Mouse (Mus musculus) hindbrain, embryonic 16.5 days (tissue): Measurements from ENCODE around the gene Kif1b. TPM values are rescaled to one million over a fixed set of nuclear protein-coding genes. Genes with fewer than 3 reads are reported as not detected.

ENCODE experiments used
- ATAC-seq: fragments of 200-750 bp; cut with Nextera tagmentation; 2 replicates; pipeline ENCODE4 v1.8.0; 2017; ENCODE audit warnings: moderate TSS enrichment, moderate library complexity
- H3K27ac ChIP-seq: fragments of 300-500 bp; sonication (generic); 2 replicates; pipeline ENCODE4 v1.5.1; 2014; ENCODE audit warnings: low read depth, mild to moderate bottlenecking, control low read depth, low read length, moderate library complexity
- H3K27me3 ChIP-seq: fragments of 300-500 bp; sonication (generic); replicated peaks from 2 replicates; pipeline ENCODE4 v1.6.1; 2014; ENCODE audit warnings: low read length; ENCODE audit not compliant: control insufficient read depth, insufficient read depth
- H3K36me3 ChIP-seq: fragments of 300-500 bp; sonication (generic); 2 replicates; pipeline ENCODE4 v1.6.1; 2014; ENCODE audit warnings: mild to moderate bottlenecking, low read length, moderate library complexity, mixed read lengths; ENCODE audit not compliant: control insufficient read depth, insufficient read depth
- H3K4me1 ChIP-seq: fragments of 300-500 bp; sonication (generic); 2 replicates; pipeline ENCODE4 v1.6.1; 2014; ENCODE audit warnings: low read depth, low read length; ENCODE audit not compliant: control insufficient read depth, insufficient read depth
- H3K4me2 ChIP-seq: fragments of 300-500 bp; sonication (generic); 2 replicates; pipeline ENCODE4 v1.6.1; 2014; ENCODE audit warnings: mild to moderate bottlenecking, low read length, control low read depth, moderate library complexity
- H3K4me3 ChIP-seq: fragments of 300-500 bp; sonication (generic); 2 replicates; pipeline ENCODE4 v1.5.1; 2014; ENCODE audit warnings: mild to moderate bottlenecking, low read length, control low read depth, moderate library complexity
- H3K9ac ChIP-seq: fragments of 300-500 bp; sonication (generic); 2 replicates; pipeline ENCODE4 v1.6.1; 2014; ENCODE audit warnings: low read depth, mild to moderate bottlenecking, control low read depth, low read length, moderate library complexity
- H3K9me3 ChIP-seq: fragments of 300-500 bp; sonication (generic); 2 replicates; pipeline ENCODE4 v1.6.1; 2014; ENCODE audit warnings: mild to moderate bottlenecking, low read length, moderate library complexity; ENCODE audit not compliant: control insufficient read depth
- WGBS: fragments of 180-500 bp; shearing (Covaris S2); extraction: QIAGEN DNeasy Blood & Tissue Kit; methylation state at CpG from one replicate; pipeline ENCODE4 v1.1.7; 2014; 5-methylcytosine and 5-hydroxymethylcytosine counted together
- polyA plus RNA-seq: library from polyadenylated mRNA; unstranded; fragments of >200 nt; fragmentation: Nextera tagmentation; extraction: Ambion mirVana; gene quantifications from 2 replicates; pipeline ENCODE4 v1.2.1, GENCODE M21; 2015

The Kif1b gene
- polyA plus RNA-seq, 1 experiment from 2014 or later = 119 TPM

GRCm38 (mm10) chr4:149305761-149306711 is 1.5 kb downstream of the Kif1b start:
- WGBS = 24% methylated on average over 14 of the region's 14 CpGs
- no peaks in the 10 kb centered on the region for H3K27me3 ChIP-seq
- no peak for ATAC-seq

GRCm38 (mm10) chr4:149304466-149304865 is 3.0 kb downstream of the Kif1b start:
- no peak for ATAC-seq
- 64% methylated on average over 1 of the region's 1 CpGs for WGBS
- Histone ChIP-seq H3K9ac (no peak overlapping the region), H3K27me3 (no peaks in the 10 kb centered on the region), H3K27ac (no peak overlapping the region), H3K36me3 (no peaks in the 10 kb centered on the region), H3K4me2 (peak overlapping the region; percentile 36), H3K4me3 (0 out of 2 replicates have a peak overlapping the region, but pooled peaks have one; percentile 2), H3K4me1 (peaks cover 54% of the 10 kb centered on the region), H3K9me3 (no peaks in the 10 kb centered on the region)

More at GRCm38 (mm10) chr4:149305761-149306711, 1.5 kb downstream of the Kif1b start:
- Histone ChIP-seq H3K9me3 (no peaks in the 10 kb centered on the region), H3K4me3 (peak overlapping the region; percentile 72), H3K27ac (peak overlapping the region; percentile 99), H3K9ac (peak overlapping the region; percentile 89), H3K4me2 (peak overlapping the region; percentile 81), H3K4me1 (peaks cover 50% of the 10 kb centered on the region), H3K36me3 (no peaks in the 10 kb centered on the region)

DNA sequence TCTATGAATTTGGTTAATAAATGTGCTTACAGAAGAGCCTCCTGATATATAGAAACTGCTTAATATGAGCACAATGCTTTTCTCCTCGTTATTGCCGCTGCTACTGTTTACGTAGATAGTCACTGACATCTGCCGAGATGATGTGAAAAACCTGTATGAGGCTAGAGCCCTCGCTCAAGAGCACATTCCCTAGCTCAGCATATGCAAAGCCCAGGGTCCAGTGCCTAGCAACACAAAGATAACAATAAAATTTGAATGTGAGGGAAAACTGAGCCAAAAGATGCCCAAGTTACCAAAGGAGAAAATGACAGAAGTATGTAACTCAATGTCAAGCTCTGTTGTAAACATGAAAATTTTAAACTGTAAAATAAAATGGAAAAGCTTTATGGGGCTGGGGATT is 4.0 kb downstream of the Kif1b start:
- H3K9me3 ChIP-seq = no peaks in the 10 kb centered on the region
- H3K4me2 ChIP-seq = peak overlapping the region; percentile 36
- no peak overlapping the region for H3K27ac ChIP-seq
- no peaks in the 10 kb centered on the region for H3K36me3 ChIP-seq
- H3K4me3 ChIP-seq = no peak overlapping the region
- peaks cover 46% of the 10 kb centered on the region for H3K4me1 ChIP-seq
- no peaks in the 10 kb centered on the region for H3K27me3 ChIP-seq
- 34% methylated on average over 5 of the region's 5 CpGs for WGBS
- no peak for ATAC-seq
- H3K9ac ChIP-seq = no peak overlapping the region

GRCm38 (mm10) chr4:149302751-149303150 is 4.7 kb downstream of the Kif1b start:
- H3K27me3 ChIP-seq = no peaks in the 10 kb centered on the region
- H3K4me2 ChIP-seq = peak overlapping the region; percentile 36; the same call in 1 of the 2 replicates
- no peaks in the 10 kb centered on the region for H3K36me3 ChIP-seq
- ATAC-seq = no peak
- H3K27ac ChIP-seq = no peak overlapping the region
- WGBS = 74% methylated on average over 5 of the region's 5 CpGs
- H3K9me3 ChIP-seq = no peaks in the 10 kb centered on the region
- H3K4me3 ChIP-seq = no peak overlapping the region
- H3K9ac ChIP-seq = no peak overlapping the region
- H3K4me1 ChIP-seq = peaks cover 46% of the 10 kb centered on the region

DNA sequence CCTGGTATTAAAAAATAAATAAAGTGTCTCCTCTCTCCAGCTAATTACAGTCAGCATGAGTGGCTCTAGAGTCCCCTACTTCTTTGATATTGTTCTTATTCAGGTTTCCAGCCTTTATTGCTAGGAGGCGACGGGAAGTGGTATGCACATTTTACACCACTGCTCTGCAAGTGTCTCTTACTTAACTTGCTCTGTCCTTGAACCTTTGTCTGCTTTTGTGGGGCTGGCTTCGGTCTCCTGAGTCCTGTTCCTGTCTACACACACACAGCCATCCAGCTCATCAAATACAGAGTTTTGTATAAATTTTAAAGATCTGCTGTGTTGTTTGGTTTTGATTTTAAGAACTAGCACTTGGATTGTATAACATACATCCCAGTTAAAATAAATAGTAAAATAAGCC is 5.4 kb downstream of the Kif1b start:
- H3K36me3 ChIP-seq = no peaks in the 10 kb centered on the region
- no peaks in the 10 kb centered on the region for H3K27me3 ChIP-seq
- ATAC-seq = no peak
- no peak overlapping the region for H3K9ac ChIP-seq
- 49% methylated on average over 3 of the region's 3 CpGs for WGBS
- peaks cover 50% of the 10 kb centered on the region for H3K4me1 ChIP-seq
- H3K9me3 ChIP-seq = no peaks in the 10 kb centered on the region
- 0 out of 2 replicates have a peak overlapping the region, but pooled peaks have one; percentile 10 for H3K4me2 ChIP-seq
- H3K4me3 ChIP-seq = no peak overlapping the region
- H3K27ac ChIP-seq = no peak overlapping the region

GRCm38 (mm10) chr4:149296501-149296900 is 11.0 kb downstream of the Kif1b start:
- no peak overlapping the region for H3K9ac ChIP-seq
- no peak overlapping the region for H3K27ac ChIP-seq
- H3K4me1 ChIP-seq = peaks cover 20% of the 10 kb centered on the region
- no peak overlapping the region for H3K4me2 ChIP-seq
- no peaks in the 10 kb centered on the region for H3K9me3 ChIP-seq
- no peak overlapping the region for H3K4me3 ChIP-seq
- no peak for ATAC-seq
- H3K27me3 ChIP-seq = no peaks in the 10 kb centered on the region
- H3K36me3 ChIP-seq = no peaks in the 10 kb centered on the region
- WGBS = 98% methylated on average over 2 of the region's 2 CpGs

DNA sequence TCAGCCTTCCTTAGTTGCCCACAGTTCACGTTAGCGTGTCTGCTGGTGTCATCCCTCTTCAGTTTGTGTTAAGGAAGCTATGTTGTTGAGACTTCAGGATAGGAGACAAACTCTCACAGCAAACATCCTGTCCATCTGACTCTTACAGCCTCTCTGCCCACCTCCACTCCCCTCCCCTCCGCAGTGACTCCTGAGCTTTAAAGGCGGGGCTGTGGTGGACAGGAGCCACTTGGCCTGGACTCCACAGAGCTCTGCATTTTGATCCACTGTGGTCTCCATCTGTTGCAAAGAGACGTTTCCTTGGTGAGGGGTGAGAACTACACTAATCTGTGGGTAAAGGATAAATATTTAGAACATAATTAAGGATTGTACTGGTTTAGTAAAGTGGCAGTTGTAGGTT is 14.5 kb downstream of the Kif1b start:
- 0 out of 2 replicates have a peak, but pooled peaks cover 7% of the 10 kb centered on the region for H3K36me3 ChIP-seq
- peaks cover 13% of the 10 kb centered on the region for H3K4me1 ChIP-seq
- H3K4me2 ChIP-seq = no peak overlapping the region
- ATAC-seq = peak; percentile 58; the same call in 1 of the 2 replicates
- no peak overlapping the region for H3K27ac ChIP-seq
- no peak overlapping the region for H3K9ac ChIP-seq
- 79% methylated on average over 5 of the region's 5 CpGs for WGBS
- no peaks in the 10 kb centered on the region for H3K9me3 ChIP-seq
- no peak overlapping the region for H3K4me3 ChIP-seq
- no peaks in the 10 kb centered on the region for H3K27me3 ChIP-seq

GRCm38 (mm10) chr4:149291061-149291460 is 16.4 kb downstream of the Kif1b start:
- no peak overlapping the region for H3K4me2 ChIP-seq
- H3K9me3 ChIP-seq = no peaks in the 10 kb centered on the region
- ATAC-seq = no peak
- 82% methylated on average over 9 of the region's 9 CpGs for WGBS
- H3K4me1 ChIP-seq = peaks cover 8% of the 10 kb centered on the region
- 0 out of 2 replicates have a peak, but pooled peaks cover 7% of the 10 kb centered on the region for H3K36me3 ChIP-seq
- no peaks in the 10 kb centered on the region for H3K27me3 ChIP-seq
- H3K4me3 ChIP-seq = no peak overlapping the region
- H3K9ac ChIP-seq = no peak overlapping the region
- no peak overlapping the region for H3K27ac ChIP-seq

- Histone ChIP-seq H3K9ac (no peak overlapping the region), H3K4me3 (no peak overlapping the region), H3K27me3 (no peaks in the 10 kb centered on the region), H3K36me3 (0 out of 2 replicates have a peak, but pooled peaks cover 7% of the 10 kb centered on the region), H3K4me1 (peaks cover 5% of the 10 kb centered on the region), H3K9me3 (no peaks in the 10 kb centered on the region), H3K4me2 (no peak overlapping the region), H3K27ac (no peak overlapping the region)
- ATAC-seq = no peak
- 86% methylated on average over 7 of the region's 7 CpGs for WGBS
Observed at GRCm38 (mm10) chr4:149290157-149290750, 17.2 kb downstream of the Kif1b start.
